In the genomic region with DNA sequence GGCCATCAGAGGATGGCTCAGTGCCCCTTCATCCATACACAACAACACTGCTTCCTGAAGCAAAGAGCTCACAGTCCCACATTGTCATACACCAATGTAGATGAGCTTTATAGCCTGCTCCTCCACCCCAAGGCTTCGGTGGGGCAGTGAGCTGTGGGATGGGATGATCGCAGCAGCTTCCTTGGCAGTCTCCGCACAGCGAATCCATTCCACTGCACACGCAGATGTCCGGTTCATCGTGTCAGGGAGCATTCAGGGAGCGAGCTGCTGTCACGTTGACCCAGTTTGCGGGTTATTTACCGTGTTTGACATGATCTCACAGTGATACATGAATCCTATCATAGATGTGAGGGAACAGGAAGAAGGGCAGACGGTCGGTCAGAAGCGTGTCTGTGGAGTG, we compare ENCODE assay signal across 24 mouse cellular contexts. TPM values are rescaled to one million over a fixed set of nuclear protein-coding genes. Genes with fewer than 3 reads are reported as not detected.
DNase-seq lines count a peak whose midpoint lies in the region; ATAC-seq and TF ChIP-seq lines count a peak whose summit lies in the region.
"Had no signal": no experiment of that assay in that cellular context is flagged by ENCODE, and none has a peak within 500 bp of the region (broad histone marks: within the 10 kb centered on the region; RNA-seq: fewer than 3 reads in every experiment).

No protein-coding gene starts in this region.

- H3K27me3 ChIP-seq in midbrain, postnatal 0 days (ENCODE audit: insufficient read depth, low read length) = no peaks in the 10 kb centered on the region
- H3K27me3 ChIP-seq in midbrain, embryonic 15.5 days (replicated peaks) = no peaks in the 10 kb centered on the region
- H3K27me3 ChIP-seq: embryonic facial prominence, embryonic 13.5 days; forebrain, embryonic 12.5 days; forebrain, embryonic 15.5 days; hindbrain, embryonic 12.5 days had no signal

- H3K4me1 ChIP-seq in midbrain, postnatal 0 days (ENCODE audit: insufficient read depth, low read length) = no peaks in the 10 kb centered on the region
- H3K4me1 ChIP-seq in midbrain, embryonic 15.5 days = no peaks in the 10 kb centered on the region
- H3K4me1 ChIP-seq: embryonic facial prominence, embryonic 10.5 days; embryonic facial prominence, embryonic 13.5 days; forebrain, embryonic 12.5 days; hindbrain, embryonic 12.5 days had no signal

- peaks cover 37% of the 10 kb centered on the region for H3K36me3 ChIP-seq in midbrain, postnatal 0 days (ENCODE audit: insufficient read depth, low read length)
- H3K36me3 ChIP-seq in midbrain, embryonic 15.5 days (replicated peaks) = peaks cover 28% of the 10 kb centered on the region

- no peak overlapping the region for H3K4me3 ChIP-seq in left cerebral cortex, adult 2 months
- H3K4me3 ChIP-seq in midbrain, postnatal 0 days (ENCODE audit: low read depth, low read length) = no peak overlapping the region
- no peak overlapping the region for H3K4me3 ChIP-seq in midbrain, embryonic 15.5 days
- H3K4me3 ChIP-seq: embryonic facial prominence, embryonic 10.5 days; embryonic facial prominence, embryonic 13.5 days; erythroblast, embryonic 14.5 days; forebrain, embryonic 12.5 days; forebrain, embryonic 15.5 days; heart, adult 2 months; hindbrain, embryonic 12.5 days had no signal

- H3K4me2 ChIP-seq in midbrain, postnatal 0 days (ENCODE audit: low read depth, low read length, poor library complexity, severe bottlenecking) = no peak overlapping the region
- H3K4me2 ChIP-seq in midbrain, embryonic 15.5 days = no peak overlapping the region
- H3K4me2 ChIP-seq: embryonic facial prominence, embryonic 13.5 days; forebrain, embryonic 12.5 days; forebrain, embryonic 15.5 days; heart, embryonic 11.5 days; hindbrain, embryonic 12.5 days had no signal

- peaks cover 13% of the 10 kb centered on the region; the same call in 1 of the 2 replicates for H3K9me3 ChIP-seq in midbrain, postnatal 0 days (ENCODE audit: low read length)
- H3K9me3 ChIP-seq in midbrain, embryonic 15.5 days = no peaks in the 10 kb centered on the region
- H3K9me3 ChIP-seq: embryonic facial prominence, embryonic 10.5 days; embryonic facial prominence, embryonic 13.5 days; forebrain, embryonic 12.5 days; forebrain, embryonic 15.5 days; hindbrain, embryonic 12.5 days had no signal

- TF ChIP-seq CTCF in left cerebral cortex, adult 2 months (IDR thresholded peaks at IDR 0.05) = no peak
- no peak for TF ChIP-seq CTCF in midbrain, postnatal 0 days (IDR thresholded peaks at IDR 0.05)

- WGBS in midbrain, postnatal 0 days = 95% methylated on average over 14 of the region's 14 CpGs
- WGBS in midbrain, embryonic 15.5 days = 91% methylated on average over 14 of the region's 14 CpGs

- ATAC-seq in midbrain, postnatal 0 days (ENCODE audit: low FRiP score) = no peak
- no peak for ATAC-seq in midbrain, embryonic 15.5 days (replicated peaks)
- ATAC-seq: activated CD4-positive, CD25-positive, alpha-beta regulatory T cell, adult 4 months; hindbrain, embryonic 16.5 days; inflammation-experienced regulatory T-cells, adult 6 months had no signal

- DNase-seq in cerebellum, postnatal 10 days = peak; percentile 69 to 71
- DNase-seq in cerebellum, adult 9-10 months = no peak
- peak; percentile 81 for DNase-seq in heart, adult 11 months
- no peak for DNase-seq in heart, adult 8-10 months (ENCODE audit: low spot score)
- no peak for DNase-seq in left cerebral cortex, adult 2 months (ENCODE audit: extremely low spot score in 1 of 2, low spot score in 2 of 2)
- no peak for DNase-seq in left cerebral cortex, postnatal 14 days (ENCODE audit: low spot score in 2 of 2)
- peak; percentile 35 for DNase-seq in midbrain, postnatal 0 days (ENCODE audit: low spot score)
- DNase-seq: adrenal gland, adult 8-10 months; adrenal gland, postnatal 25 days; cerebellum, adult 11-12 months; embryo, embryonic 11 days; gastrocnemius, postnatal 25 days; heart, adult 2 months had no signal

- no peak overlapping the region for H3K9ac ChIP-seq in midbrain, postnatal 0 days (replicated peaks; ENCODE audit: low read length, poor library complexity, severe bottlenecking)
- H3K9ac ChIP-seq in midbrain, embryonic 15.5 days = no peak overlapping the region
- H3K9ac ChIP-seq: embryonic facial prominence, embryonic 13.5 days; forebrain, embryonic 12.5 days; forebrain, embryonic 15.5 days; hindbrain, embryonic 12.5 days had no signal

- H3K27ac ChIP-seq in left cerebral cortex, adult 2 months = peak overlapping the region; percentile 45; the same call in 1 of the 2 replicates
- no peak overlapping the region for H3K27ac ChIP-seq in midbrain, postnatal 0 days (ENCODE audit: low read depth, low read length)
- H3K27ac ChIP-seq in midbrain, embryonic 15.5 days = no peak overlapping the region
- H3K27ac ChIP-seq: embryonic facial prominence, embryonic 10.5 days; embryonic facial prominence, embryonic 13.5 days; forebrain, embryonic 12.5 days; forebrain, embryonic 15.5 days; heart, adult 2 months; hindbrain, embryonic 12.5 days had no signal

- intact Hi-C loops in left cerebral cortex, adult 2 months (cut with DNase I) = no loop called here
- intact Hi-C loops in left cerebral cortex, postnatal 14 days (cut with DNase I) = no loop called here

RNA-seq across cellular contexts. Expression of a gene that starts 34.3 kb away (rescaled TPM):
- 10 to 100 TPM; 15.3 to 24.9 (median 23.1) TPM for total RNA-seq in heart, adult 8-10 months (2022)
- total RNA-seq in left cerebral cortex, adult 2 months (2021) = 10 to 100 TPM; 32.7 to 37.5 TPM
- 10 to 100 TPM; 28.2 to 36.4 TPM for total RNA-seq in left cerebral cortex, postnatal 14 days (2021)
- total RNA-seq in midbrain, postnatal 0 days (2014; rRNA removed) = 11.4 and 11.6 TPM in 2 replicates
- polyA plus RNA-seq in midbrain, postnatal 0 days (2015; fragmentation: Nextera tagmentation; extraction: Ambion mirVana) = 10.8 and 14.7 TPM in 2 replicates
- 13.2 and 13.6 TPM in 2 replicates for polyA plus RNA-seq in midbrain, embryonic 15.5 days (2015; fragmentation: Nextera tagmentation; extraction: Ambion mirVana)

Comparison
In these comparisons a context has a peak if more than half of its experiments do, and no peak if none do; other contexts are left out.
1. DNase-seq: peak in cerebellum, postnatal 10 days (2 of 2), heart, adult 11 months (single experiment) and midbrain, postnatal 0 days (single experiment); none in cerebellum, adult 9-10 months (single experiment), heart, adult 8-10 months (single experiment), left cerebral cortex, adult 2 months (0 of 2) and left cerebral cortex, postnatal 14 days (0 of 2).